Mouse (Mus musculus): ENCODE results near the gene AC161166.1. TPM values are rescaled to one million over a fixed set of nuclear protein-coding genes. Genes with fewer than 3 reads are reported as not detected.

The AC161166.1 gene
- polyA plus RNA-seq, 1 experiment = not detected

DNA sequence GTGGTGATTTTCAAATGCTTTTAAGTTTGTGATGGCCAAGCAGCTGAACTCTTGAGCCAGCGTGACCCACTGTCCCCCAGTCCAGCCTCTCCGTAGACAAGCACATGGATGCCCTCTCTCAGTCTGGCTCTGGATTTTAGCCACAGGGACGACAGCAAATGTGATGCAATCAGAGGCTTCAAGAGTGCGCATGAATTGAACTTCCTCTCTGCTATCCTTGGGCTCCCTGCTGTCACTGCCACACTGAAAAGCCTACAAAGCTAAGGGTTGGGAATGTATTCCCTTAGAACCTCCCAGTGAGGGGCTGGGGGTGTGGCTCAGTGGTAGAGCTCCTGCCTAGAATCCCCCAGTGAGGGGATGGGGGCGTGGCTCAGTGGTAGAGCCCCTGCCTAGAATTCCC, 26.4 kb upstream of the AC161166.1 start:
- no peak for TF ChIP-seq POLR2A (IDR thresholded peaks at IDR 0.05; ENCODE audit: borderline replicate concordance, low read depth, low read length)
- TF ChIP-seq CTCF (IDR thresholded peaks at IDR 0.05; ENCODE audit: low read depth, low read length) = no peak
- Histone ChIP-seq H3K27ac (ENCODE audit: insufficient read depth, low read depth, low read length) (no peak overlapping the region), H3K4me1 (ENCODE audit: control insufficient read depth, insufficient read depth, low read length) (peaks cover 5% of the 10 kb centered on the region), H3K4me3 (ENCODE audit: insufficient read depth, low read length) (no peak overlapping the region)

DNA sequence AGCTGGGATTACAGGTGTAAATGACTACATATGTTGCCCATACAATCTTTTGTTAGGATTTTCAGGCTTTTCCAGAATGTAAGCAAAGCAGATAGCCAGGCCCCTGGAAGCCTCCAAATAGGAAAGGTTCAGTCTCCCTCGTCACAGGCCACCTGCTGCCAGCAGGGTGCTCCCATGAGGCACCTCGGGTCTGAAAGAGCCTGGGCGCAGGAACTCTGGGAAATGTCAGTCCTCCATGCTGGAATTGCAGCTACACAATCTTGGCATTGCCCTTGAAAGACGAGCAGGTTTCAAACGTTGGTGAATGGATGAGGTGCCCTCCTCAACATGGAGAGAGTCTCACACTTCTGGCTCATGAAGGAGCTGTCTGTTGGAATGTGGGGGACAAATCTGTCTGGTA, 25.9 kb upstream of the AC161166.1 start:
- no peak for TF ChIP-seq POLR2A (IDR thresholded peaks at IDR 0.05; ENCODE audit: borderline replicate concordance, low read depth, low read length)
- 0 out of 2 replicates have a peak, but pooled peaks have one; percentile 19 for TF ChIP-seq CTCF (IDR thresholded peaks at IDR 0.05; ENCODE audit: low read depth, low read length)
- Histone ChIP-seq H3K4me1 (ENCODE audit: control insufficient read depth, insufficient read depth, low read length) (peaks cover 5% of the 10 kb centered on the region), H3K27ac (ENCODE audit: insufficient read depth, low read depth, low read length) (no peak overlapping the region), H3K4me3 (ENCODE audit: insufficient read depth, low read length) (no peak overlapping the region)

DNA sequence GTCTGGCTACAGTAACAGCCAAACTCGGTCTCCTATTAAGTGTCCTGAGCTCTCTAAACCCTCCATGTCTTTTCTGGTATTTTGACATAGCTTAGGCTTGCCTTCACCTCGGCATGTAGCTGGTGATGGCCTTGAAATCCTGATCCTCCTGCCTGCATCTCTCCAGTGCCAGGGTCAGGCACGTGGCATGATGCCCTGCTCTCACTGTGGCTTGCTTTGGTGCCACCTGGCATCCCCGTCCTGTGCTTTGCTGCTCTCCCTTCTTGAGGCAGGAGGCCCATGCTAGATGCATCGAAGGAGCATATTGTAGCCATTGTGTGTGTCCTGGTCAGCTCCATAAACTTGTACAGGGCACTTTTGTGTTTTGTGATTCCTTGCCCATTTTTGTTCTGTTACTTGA, 25.3 kb upstream of the AC161166.1 start:
- Histone ChIP-seq H3K4me3 (ENCODE audit: insufficient read depth, low read length) (no peak overlapping the region), H3K4me1 (ENCODE audit: control insufficient read depth, insufficient read depth, low read length) (peaks cover 5% of the 10 kb centered on the region), H3K27ac (ENCODE audit: insufficient read depth, low read depth, low read length) (no peak overlapping the region)
- TF ChIP-seq CTCF (IDR thresholded peaks at IDR 0.05; ENCODE audit: low read depth, low read length) (no peak), POLR2A (IDR thresholded peaks at IDR 0.05; ENCODE audit: borderline replicate concordance, low read depth, low read length) (no peak)

DNA sequence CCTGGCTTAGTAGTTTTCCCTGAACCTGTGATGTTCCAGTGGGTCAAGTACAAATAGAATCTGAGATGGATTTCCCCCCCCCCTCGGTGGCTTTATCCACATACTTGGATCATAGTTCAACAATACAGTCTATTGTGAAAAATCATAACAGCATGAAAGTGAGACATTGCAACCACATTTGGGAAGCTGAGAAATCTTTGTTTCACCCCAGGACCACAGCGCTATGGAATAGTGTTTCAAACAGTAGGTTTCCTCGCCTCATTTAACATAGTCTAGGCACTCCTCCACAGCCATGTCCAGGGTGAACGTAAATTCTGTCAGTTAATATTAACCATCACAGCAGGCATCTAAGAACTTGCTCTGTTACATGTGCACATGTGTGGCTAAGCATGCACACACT, 24.8 kb upstream of the AC161166.1 start:
- Histone ChIP-seq H3K4me3 (ENCODE audit: insufficient read depth, low read length) (no peak overlapping the region), H3K4me1 (ENCODE audit: control insufficient read depth, insufficient read depth, low read length) (peaks cover 5% of the 10 kb centered on the region), H3K27ac (ENCODE audit: insufficient read depth, low read depth, low read length) (no peak overlapping the region)
- no peak for TF ChIP-seq POLR2A (IDR thresholded peaks at IDR 0.05; ENCODE audit: borderline replicate concordance, low read depth, low read length)
- TF ChIP-seq CTCF (IDR thresholded peaks at IDR 0.05; ENCODE audit: low read depth, low read length) = no peak

- peaks cover 8% of the 10 kb centered on the region for H3K4me1 ChIP-seq (ENCODE audit: control insufficient read depth, insufficient read depth, low read length)
- no peak overlapping the region for H3K4me3 ChIP-seq (ENCODE audit: insufficient read depth, low read length)
- no peak overlapping the region for H3K27ac ChIP-seq (ENCODE audit: insufficient read depth, low read depth, low read length)
- TF ChIP-seq POLR2A (IDR thresholded peaks at IDR 0.05; ENCODE audit: borderline replicate concordance, low read depth, low read length) = no peak
- TF ChIP-seq CTCF (IDR thresholded peaks at IDR 0.05; ENCODE audit: low read depth, low read length) = no peak
Measured at GRCm38 (mm10) chr7:24534301-24534700, 22.0 kb upstream of the AC161166.1 start.

DNA sequence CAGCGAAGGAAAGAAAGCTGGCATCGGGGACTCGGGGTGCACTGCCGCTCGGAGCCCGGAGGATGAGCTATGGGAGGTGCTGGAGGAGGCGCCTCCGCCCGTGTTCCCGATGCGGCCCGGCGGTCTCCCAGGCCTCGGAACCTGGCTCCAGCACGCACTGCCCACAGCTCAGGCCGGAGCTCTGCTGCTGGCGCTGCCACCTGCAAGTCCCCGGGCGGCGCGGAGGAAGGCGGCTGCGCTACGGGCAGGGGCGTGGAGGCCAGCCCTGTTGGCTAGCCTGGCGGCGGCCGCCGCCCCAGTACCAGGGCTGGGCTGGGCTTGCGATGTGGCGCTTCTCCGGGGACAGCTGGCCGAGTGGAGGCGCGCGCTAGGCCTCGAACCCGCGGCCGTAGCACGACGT, 21.6 kb upstream of the AC161166.1 start:
- TF ChIP-seq CTCF (IDR thresholded peaks at IDR 0.05; ENCODE audit: low read depth, low read length) (no peak), POLR2A (IDR thresholded peaks at IDR 0.05; ENCODE audit: borderline replicate concordance, low read depth, low read length) (no peak)
- peaks cover 11% of the 10 kb centered on the region for H3K4me1 ChIP-seq (ENCODE audit: control insufficient read depth, insufficient read depth, low read length)
- H3K27ac ChIP-seq (ENCODE audit: insufficient read depth, low read depth, low read length) = no peak overlapping the region
- no peak overlapping the region for H3K4me3 ChIP-seq (ENCODE audit: insufficient read depth, low read length)

DNA sequence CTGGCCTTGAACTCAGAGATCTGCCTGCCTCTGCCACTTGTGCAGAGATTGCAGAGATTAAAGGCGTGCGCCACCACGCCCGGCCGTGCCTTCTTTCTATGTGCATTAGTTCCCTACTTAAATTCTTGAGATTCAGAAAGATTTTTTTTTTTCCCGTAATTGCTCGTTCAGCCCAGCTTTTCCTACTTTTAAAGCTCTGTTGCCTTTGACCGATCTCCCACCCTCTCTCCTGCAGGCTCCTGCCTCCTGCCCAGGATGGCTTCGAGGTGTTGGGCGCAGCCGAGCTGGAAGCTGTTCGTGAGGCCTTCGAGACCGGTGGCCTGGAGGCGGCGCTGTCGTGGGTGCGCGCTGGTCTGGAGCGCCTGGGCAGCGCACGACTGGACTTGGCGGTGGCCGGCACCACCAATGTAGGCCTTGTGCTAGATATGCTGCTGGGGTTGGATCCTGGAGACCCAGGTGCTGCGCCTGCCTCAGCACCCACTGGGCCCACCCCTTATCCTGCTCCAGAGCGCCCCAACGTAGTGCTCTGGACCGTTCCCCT, 20.8 kb upstream of the AC161166.1 start:
- no peak overlapping the region for H3K27ac ChIP-seq (ENCODE audit: insufficient read depth, low read depth, low read length)
- H3K4me3 ChIP-seq (ENCODE audit: insufficient read depth, low read length) = no peak overlapping the region
- no peak for TF ChIP-seq POLR2A (IDR thresholded peaks at IDR 0.05; ENCODE audit: borderline replicate concordance, low read depth, low read length)
- TF ChIP-seq CTCF (IDR thresholded peaks at IDR 0.05; ENCODE audit: low read depth, low read length) = no peak
- peaks cover 6% of the 10 kb centered on the region for H3K4me1 ChIP-seq (ENCODE audit: control insufficient read depth, insufficient read depth, low read length)

DNA sequence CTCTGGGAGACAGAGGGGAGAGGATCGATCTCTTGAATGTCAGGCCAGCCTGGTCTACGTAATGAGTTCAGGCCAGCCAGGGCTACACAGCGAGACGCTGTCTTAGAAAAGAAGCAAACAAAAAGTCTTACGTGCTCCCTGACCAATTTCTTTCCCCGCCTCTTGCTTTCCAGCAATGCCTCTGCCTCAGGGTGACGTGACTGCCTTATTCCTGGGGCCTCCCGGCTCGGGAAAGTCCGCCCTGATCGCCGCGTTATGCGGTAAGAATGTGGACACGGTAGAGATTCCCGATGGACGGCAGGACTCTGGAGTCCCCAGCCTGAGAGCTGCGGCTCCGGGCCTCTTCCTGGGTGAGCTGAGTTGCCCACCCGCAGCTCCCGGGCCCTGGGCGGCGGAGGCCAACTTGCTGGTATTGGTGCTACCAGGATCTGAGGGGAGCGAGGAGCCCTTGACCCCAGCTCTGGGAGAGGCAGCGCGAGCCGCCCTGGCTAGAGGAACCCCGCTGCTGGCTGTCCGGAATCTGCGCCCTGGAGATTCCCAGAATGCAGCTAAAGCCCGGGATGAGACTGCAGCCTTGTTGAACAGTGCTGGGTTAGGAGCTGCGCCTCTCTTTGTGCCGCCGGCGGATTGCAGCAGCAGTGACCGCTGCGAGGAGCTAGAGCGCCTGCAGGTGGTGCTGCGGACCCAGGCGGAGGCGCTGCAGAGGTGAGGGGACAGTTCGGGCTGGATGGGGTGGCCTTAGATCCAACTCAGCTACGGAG, 19.1 kb upstream of the AC161166.1 start:
- TF ChIP-seq POLR2A (IDR thresholded peaks at IDR 0.05; ENCODE audit: borderline replicate concordance, low read depth, low read length) = no peak
- TF ChIP-seq CTCF (IDR thresholded peaks at IDR 0.05; ENCODE audit: low read depth, low read length) = peak; percentile 69
- Histone ChIP-seq H3K27ac (ENCODE audit: insufficient read depth, low read depth, low read length) (peak overlapping the region; percentile 36; the same call in 1 of the 2 replicates), H3K4me1 (ENCODE audit: control insufficient read depth, insufficient read depth, low read length) (peaks cover 6% of the 10 kb centered on the region), H3K4me3 (ENCODE audit: insufficient read depth, low read length) (peak overlapping the region; percentile 75)

GRCm38 (mm10) chr7:24530062-24530931, 18.0 kb upstream of the AC161166.1 start, which contains the start of gene Irgq:
TSS of gene Irgq (plus strand) at chr7:24530689.
- Histone ChIP-seq H3K27ac (ENCODE audit: insufficient read depth, low read depth, low read length) (peak within 1 kb of the TSS; percentile 81), H3K4me1 (ENCODE audit: control insufficient read depth, insufficient read depth, low read length) (peaks cover 6% of the 10 kb centered on the region), H3K4me3 (ENCODE audit: insufficient read depth, low read length) (peak within 1 kb of the TSS; percentile 79)
- TF ChIP-seq CTCF (IDR thresholded peaks at IDR 0.05; ENCODE audit: low read depth, low read length) (no peak), POLR2A (IDR thresholded peaks at IDR 0.05; ENCODE audit: borderline replicate concordance, low read depth, low read length) (0 out of 2 replicates have a peak, but pooled peaks have one; percentile 40)

All from bone marrow macrophage, adult 2 months (primary cell).